Mouse (Mus musculus): Measurements from ENCODE around the gene Syne1. TPM values are rescaled to one million over a fixed set of nuclear protein-coding genes. Genes with fewer than 3 reads are reported as not detected.

Gene Syne1
- polyA plus RNA-seq, 1 experiment from 2014 or later, result 19.6 TPM

DNA sequence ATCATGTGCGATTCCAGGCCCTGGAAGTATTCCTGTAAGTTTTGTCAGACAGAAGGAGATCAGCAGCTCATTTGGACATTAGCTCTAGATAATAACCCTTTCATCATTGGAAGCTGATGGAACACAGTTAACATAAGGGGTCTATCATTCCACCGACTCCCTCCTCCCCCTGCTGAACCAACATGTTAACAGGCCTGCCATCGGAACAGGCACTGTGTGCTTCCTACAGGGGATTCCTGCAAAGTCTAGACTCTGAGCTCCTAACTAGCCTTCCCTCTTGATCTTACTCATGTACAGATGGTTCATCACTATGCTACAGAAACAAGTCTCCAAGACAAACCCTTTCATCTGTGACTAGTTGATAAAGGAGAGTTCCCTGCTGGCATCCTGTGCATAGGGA lies 419.2 kb downstream of the Syne1 start:
- 90% methylated on average over 3 of the region's 3 CpGs for WGBS
- Histone ChIP-seq H3K9me3 (replicated peaks; ENCODE audit: control insufficient read depth, low read length, poor library complexity, severe bottlenecking) (no peaks in the 10 kb centered on the region), H3K36me3 (ENCODE audit: control insufficient read depth, insufficient read depth, low read length) (peaks cover 15% of the 10 kb centered on the region), H3K4me1 (ENCODE audit: control insufficient read depth, insufficient read depth, low read length) (no peaks in the 10 kb centered on the region), H3K27me3 (ENCODE audit: control insufficient read depth, insufficient read depth, low read depth, low read length) (no peaks in the 10 kb centered on the region), H3K4me3 (ENCODE audit: low read depth, low read length) (no peak overlapping the region), H3K27ac (ENCODE audit: low read length) (no peak overlapping the region), H3K4me2 (ENCODE audit: low read length) (no peak overlapping the region), H3K9ac (ENCODE audit: low read depth, low read length) (no peak overlapping the region)
- ATAC-seq, result no peak

DNA sequence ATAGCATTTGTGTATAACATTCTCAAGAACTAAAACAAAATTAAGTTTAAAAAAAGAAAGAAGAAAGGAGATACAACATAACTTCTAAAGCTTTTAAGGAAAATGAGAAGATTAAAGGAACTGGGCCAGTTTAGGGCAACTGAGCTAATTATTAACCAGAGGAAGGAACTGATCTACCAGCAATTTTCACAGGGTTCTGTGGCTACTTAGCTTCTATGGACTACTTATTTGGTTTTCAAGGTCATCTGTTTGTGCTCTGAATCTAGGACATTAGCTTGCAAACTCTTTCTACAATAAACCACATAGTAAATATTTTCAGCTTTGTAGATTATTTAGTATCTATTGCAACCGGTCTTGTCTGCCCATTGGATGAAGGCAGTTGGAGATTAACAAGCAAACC lies 420.8 kb downstream of the Syne1 start:
- 96% methylated on average over 1 of the region's 1 CpGs for WGBS
- H3K36me3 ChIP-seq (ENCODE audit: control insufficient read depth, insufficient read depth, low read length), result peaks cover 19% of the 10 kb centered on the region
- H3K4me3 ChIP-seq (ENCODE audit: low read depth, low read length), result no peak overlapping the region
- no peaks in the 10 kb centered on the region for H3K4me1 ChIP-seq (ENCODE audit: control insufficient read depth, insufficient read depth, low read length)
- H3K9ac ChIP-seq (ENCODE audit: low read depth, low read length), result no peak overlapping the region
- no peak overlapping the region for H3K27ac ChIP-seq (ENCODE audit: low read length)
- no peaks in the 10 kb centered on the region for H3K9me3 ChIP-seq (replicated peaks; ENCODE audit: control insufficient read depth, low read length, poor library complexity, severe bottlenecking)
- H3K4me2 ChIP-seq (ENCODE audit: low read length), result no peak overlapping the region
- no peak for ATAC-seq
- H3K27me3 ChIP-seq (ENCODE audit: control insufficient read depth, insufficient read depth, low read depth, low read length), result no peaks in the 10 kb centered on the region

DNA sequence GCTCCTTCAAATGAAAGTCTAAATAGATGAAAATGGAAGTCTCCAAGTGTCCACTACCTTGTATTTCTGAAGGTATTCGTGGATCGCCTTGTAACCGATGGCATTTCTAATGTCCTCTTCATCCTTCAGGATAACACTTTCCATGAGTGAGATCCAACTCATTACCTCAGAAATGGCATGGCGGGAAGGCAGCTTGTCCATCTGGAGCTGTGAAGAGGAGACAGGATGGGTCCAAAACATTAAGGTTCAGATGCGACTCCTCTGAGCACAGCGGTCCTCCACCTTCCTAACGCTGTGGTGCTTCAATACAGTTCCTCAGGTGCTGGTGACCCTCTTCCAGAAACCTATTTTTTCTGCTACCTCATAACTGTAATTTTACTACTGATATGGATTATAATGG lies 426.5 kb downstream of the Syne1 start:
- no peak overlapping the region for H3K4me3 ChIP-seq (ENCODE audit: low read depth, low read length)
- no peak overlapping the region for H3K9ac ChIP-seq (ENCODE audit: low read depth, low read length)
- ATAC-seq, result no peak
- 97% methylated on average over 7 of the region's 7 CpGs for WGBS
- H3K27ac ChIP-seq (ENCODE audit: low read length), result no peak overlapping the region
- H3K36me3 ChIP-seq (ENCODE audit: control insufficient read depth, insufficient read depth, low read length), result peaks cover 21% of the 10 kb centered on the region
- H3K27me3 ChIP-seq (ENCODE audit: control insufficient read depth, insufficient read depth, low read depth, low read length), result no peaks in the 10 kb centered on the region
- H3K4me2 ChIP-seq (ENCODE audit: low read length), result no peak overlapping the region
- no peaks in the 10 kb centered on the region for H3K9me3 ChIP-seq (replicated peaks; ENCODE audit: control insufficient read depth, low read length, poor library complexity, severe bottlenecking)
- no peaks in the 10 kb centered on the region for H3K4me1 ChIP-seq (ENCODE audit: control insufficient read depth, insufficient read depth, low read length)

DNA sequence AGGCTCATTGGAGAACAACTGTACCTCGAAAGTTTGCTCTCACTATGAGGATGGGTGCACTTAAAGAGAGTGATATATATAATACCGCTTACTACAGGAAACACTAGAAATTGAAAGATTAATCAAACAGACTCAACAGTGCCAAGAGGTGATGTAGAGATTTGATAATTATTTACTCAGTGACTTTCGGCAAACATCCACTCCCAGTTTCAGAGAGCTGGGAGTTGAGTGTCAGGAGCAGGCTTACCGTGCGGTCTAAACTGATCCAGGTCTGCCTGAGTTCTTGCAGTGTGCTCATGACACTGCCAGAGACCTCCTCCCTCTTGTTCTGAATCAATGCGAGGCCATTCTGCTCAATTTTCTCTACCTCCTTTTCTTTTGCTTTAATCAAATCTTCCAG lies 434.6 kb downstream of the Syne1 start:
- Histone ChIP-seq H3K36me3 (ENCODE audit: control insufficient read depth, insufficient read depth, low read length) (peaks cover 27% of the 10 kb centered on the region), H3K4me3 (ENCODE audit: low read depth, low read length) (no peak overlapping the region), H3K4me2 (ENCODE audit: low read length) (no peak overlapping the region), H3K9me3 (replicated peaks; ENCODE audit: control insufficient read depth, low read length, poor library complexity, severe bottlenecking) (no peaks in the 10 kb centered on the region), H3K9ac (ENCODE audit: low read depth, low read length) (no peak overlapping the region), H3K27me3 (ENCODE audit: control insufficient read depth, insufficient read depth, low read depth, low read length) (no peaks in the 10 kb centered on the region), H3K4me1 (ENCODE audit: control insufficient read depth, insufficient read depth, low read length) (no peaks in the 10 kb centered on the region), H3K27ac (ENCODE audit: low read length) (no peak overlapping the region)
- no peak for ATAC-seq
- WGBS, result 91% methylated on average over 6 of the region's 6 CpGs

DNA sequence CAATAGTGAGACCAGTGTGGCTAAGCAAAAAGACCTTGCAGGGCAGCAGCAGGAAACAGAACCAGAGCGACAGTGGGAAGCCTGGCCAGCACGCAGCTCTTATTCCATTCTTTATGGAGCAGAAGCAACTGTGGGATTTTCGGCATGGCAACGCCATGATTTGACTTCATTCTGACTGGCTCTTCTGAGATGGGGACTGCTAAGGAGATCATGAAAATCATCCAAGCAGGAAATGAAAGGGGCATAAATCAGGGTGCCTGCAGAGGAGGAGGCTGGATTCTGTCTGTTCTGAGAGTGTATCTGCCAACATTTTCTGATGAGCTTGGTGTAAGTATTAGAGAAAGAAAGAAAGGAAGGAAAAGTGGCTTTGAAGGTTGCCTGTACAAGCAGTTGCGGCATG lies 435.1 kb downstream of the Syne1 start:
- ATAC-seq, result no peak
- no peak overlapping the region for H3K4me3 ChIP-seq (ENCODE audit: low read depth, low read length)
- no peaks in the 10 kb centered on the region for H3K27me3 ChIP-seq (ENCODE audit: control insufficient read depth, insufficient read depth, low read depth, low read length)
- H3K9me3 ChIP-seq (replicated peaks; ENCODE audit: control insufficient read depth, low read length, poor library complexity, severe bottlenecking), result no peaks in the 10 kb centered on the region
- 80% methylated on average over 5 of the region's 5 CpGs for WGBS
- H3K36me3 ChIP-seq (ENCODE audit: control insufficient read depth, insufficient read depth, low read length), result peaks cover 27% of the 10 kb centered on the region
- H3K9ac ChIP-seq (ENCODE audit: low read depth, low read length), result no peak overlapping the region
- no peaks in the 10 kb centered on the region for H3K4me1 ChIP-seq (ENCODE audit: control insufficient read depth, insufficient read depth, low read length)
- H3K4me2 ChIP-seq (ENCODE audit: low read length), result no peak overlapping the region
- no peak overlapping the region for H3K27ac ChIP-seq (ENCODE audit: low read length)

DNA sequence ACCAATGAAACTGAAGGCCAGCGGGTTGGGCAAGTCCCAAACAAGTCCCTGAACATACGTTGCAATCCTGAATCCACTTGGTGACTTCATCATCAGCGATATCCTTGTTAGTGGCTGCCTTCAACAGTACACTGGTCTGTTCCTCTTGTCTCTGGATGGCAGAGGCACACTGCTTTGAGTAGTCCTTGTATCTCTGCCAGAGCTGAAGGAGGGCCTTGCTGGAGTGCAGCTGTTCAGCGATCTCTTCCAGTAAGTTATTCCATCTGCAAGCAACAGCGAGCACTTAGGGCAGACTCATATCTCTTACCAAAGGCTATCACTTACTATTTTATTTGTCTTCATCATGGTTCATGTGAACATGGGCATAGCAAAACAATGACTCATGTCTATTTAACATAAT lies 440.5 kb downstream of the Syne1 start:
- no peak overlapping the region for H3K4me3 ChIP-seq (ENCODE audit: low read depth, low read length)
- 92% methylated on average over 5 of the region's 5 CpGs for WGBS

DNA sequence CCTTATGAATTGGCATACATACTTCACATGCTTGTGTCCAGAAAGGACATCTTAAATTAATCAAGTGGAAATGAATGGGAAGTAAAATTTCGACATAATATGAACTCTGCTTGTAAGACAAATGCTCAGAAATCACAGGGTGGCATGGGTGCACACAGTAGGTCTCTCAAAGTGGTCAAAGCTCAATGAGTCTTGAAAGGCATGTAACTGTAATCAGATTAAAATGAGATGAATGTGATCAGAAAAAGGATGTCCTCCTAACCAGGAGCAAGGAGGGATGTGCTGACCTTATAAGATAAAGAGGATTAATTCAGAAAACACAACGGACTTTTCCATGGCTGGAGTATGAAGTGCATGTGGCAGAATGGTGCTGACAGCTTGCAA lies 453.5 kb downstream of the Syne1 start:
- H3K4me3 ChIP-seq (ENCODE audit: low read depth, low read length), result no peak overlapping the region
- peaks cover 6% of the 10 kb centered on the region; the same call in 1 of the 2 replicates for H3K36me3 ChIP-seq (ENCODE audit: control insufficient read depth, insufficient read depth, low read length)
- H3K9ac ChIP-seq (ENCODE audit: low read depth, low read length), result no peak overlapping the region
- no peaks in the 10 kb centered on the region for H3K4me1 ChIP-seq (ENCODE audit: control insufficient read depth, insufficient read depth, low read length)
- no peaks in the 10 kb centered on the region for H3K27me3 ChIP-seq (ENCODE audit: control insufficient read depth, insufficient read depth, low read depth, low read length)
- ATAC-seq, result no peak
- no peak overlapping the region for H3K27ac ChIP-seq (ENCODE audit: low read length)
- 63% methylated on average over 2 of the region's 2 CpGs for WGBS
- H3K9me3 ChIP-seq (replicated peaks; ENCODE audit: control insufficient read depth, low read length, poor library complexity, severe bottlenecking), result no peaks in the 10 kb centered on the region
- H3K4me2 ChIP-seq (ENCODE audit: low read length), result no peak overlapping the region

More for the DNA sequence above, 440.5 kb downstream of the Syne1 start:
- Histone ChIP-seq H3K4me1 (ENCODE audit: control insufficient read depth, insufficient read depth, low read length) (no peaks in the 10 kb centered on the region), H3K9me3 (replicated peaks; ENCODE audit: control insufficient read depth, low read length, poor library complexity, severe bottlenecking) (no peaks in the 10 kb centered on the region), H3K36me3 (ENCODE audit: control insufficient read depth, insufficient read depth, low read length) (peaks cover 34% of the 10 kb centered on the region), H3K4me2 (ENCODE audit: low read length) (no peak overlapping the region), H3K27ac (ENCODE audit: low read length) (no peak overlapping the region), H3K27me3 (ENCODE audit: control insufficient read depth, insufficient read depth, low read depth, low read length) (no peaks in the 10 kb centered on the region), H3K9ac (ENCODE audit: low read depth, low read length) (no peak overlapping the region)
- ATAC-seq, result no peak

DNA sequence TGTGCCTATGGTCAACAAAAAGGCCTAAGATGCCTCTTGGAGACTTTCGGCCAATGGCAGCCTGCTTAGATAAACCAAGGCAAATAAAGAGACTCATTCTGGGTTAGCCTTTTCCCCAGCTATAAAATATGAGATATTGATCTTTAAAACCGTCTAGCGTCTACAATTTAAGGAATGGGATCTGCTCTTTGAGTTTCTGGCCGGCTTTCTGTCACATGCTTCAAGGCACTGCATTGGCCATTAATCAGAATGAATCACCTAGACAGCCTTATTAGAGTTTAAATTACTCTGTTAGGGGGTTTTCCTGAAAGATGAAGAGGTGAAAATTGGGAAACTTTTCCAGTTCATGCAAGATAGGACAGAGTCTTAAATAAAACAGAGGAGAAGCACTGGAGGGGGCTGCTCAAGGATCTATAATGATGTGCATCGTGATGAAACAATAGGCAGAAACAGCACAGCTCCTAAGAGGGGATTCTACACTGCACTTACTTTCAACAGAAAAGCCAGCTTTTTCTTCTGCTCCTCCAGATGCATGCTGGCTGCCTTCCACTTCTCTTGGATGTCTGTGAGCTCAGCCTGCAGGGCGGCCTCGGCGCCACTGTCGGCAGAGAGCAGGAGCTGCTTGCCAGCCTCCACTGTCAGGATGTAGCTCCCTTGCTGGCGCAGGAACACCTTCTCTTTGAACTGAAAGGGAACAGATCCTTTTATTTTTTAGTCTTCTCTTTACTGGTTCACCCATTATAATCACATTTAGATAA lies 454.1 kb downstream of the Syne1 start:
- H3K9me3 ChIP-seq (replicated peaks; ENCODE audit: control insufficient read depth, low read length, poor library complexity, severe bottlenecking), result no peaks in the 10 kb centered on the region
- H3K36me3 ChIP-seq (ENCODE audit: control insufficient read depth, insufficient read depth, low read length), result peaks cover 6% of the 10 kb centered on the region; the same call in 1 of the 2 replicates
- no peak overlapping the region for H3K4me3 ChIP-seq (ENCODE audit: low read depth, low read length)
- H3K27me3 ChIP-seq (ENCODE audit: control insufficient read depth, insufficient read depth, low read depth, low read length), result no peaks in the 10 kb centered on the region
- H3K4me2 ChIP-seq (ENCODE audit: low read length), result no peak overlapping the region
- no peak overlapping the region for H3K27ac ChIP-seq (ENCODE audit: low read length)
- 76% methylated on average over 10 of the region's 10 CpGs for WGBS
- H3K4me1 ChIP-seq (ENCODE audit: control insufficient read depth, insufficient read depth, low read length), result no peaks in the 10 kb centered on the region
- no peak for ATAC-seq
- H3K9ac ChIP-seq (ENCODE audit: low read depth, low read length), result no peak overlapping the region

DNA sequence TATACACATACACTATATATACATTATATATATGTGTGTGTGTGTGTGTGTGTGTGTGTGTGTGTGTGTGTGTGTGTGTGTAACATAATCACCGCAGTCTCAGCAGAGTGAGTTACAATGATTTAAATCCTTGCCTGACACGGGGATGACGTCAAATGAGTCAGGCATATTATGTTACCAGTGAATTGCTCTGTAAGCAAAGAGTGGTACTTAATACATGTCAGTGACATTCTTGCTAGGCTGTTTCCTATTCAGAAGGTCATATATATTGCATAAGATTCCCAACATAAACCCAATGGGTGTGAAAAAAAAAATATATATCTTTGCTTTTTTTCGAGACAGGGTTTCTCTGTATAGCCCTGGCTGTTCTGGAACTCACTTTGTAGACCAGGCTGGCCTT lies 462.1 kb downstream of the Syne1 start:
- no peak overlapping the region for H3K4me2 ChIP-seq (ENCODE audit: low read length)
- H3K27ac ChIP-seq (ENCODE audit: low read length), result no peak overlapping the region
- H3K9ac ChIP-seq (ENCODE audit: low read depth, low read length), result no peak overlapping the region
- H3K27me3 ChIP-seq (ENCODE audit: control insufficient read depth, insufficient read depth, low read depth, low read length), result no peaks in the 10 kb centered on the region
- H3K36me3 ChIP-seq (ENCODE audit: control insufficient read depth, insufficient read depth, low read length), result peaks cover 2% of the 10 kb centered on the region; the same call in 1 of the 2 replicates
- no peak for ATAC-seq
- no peaks in the 10 kb centered on the region for H3K4me1 ChIP-seq (ENCODE audit: control insufficient read depth, insufficient read depth, low read length)
- no peak overlapping the region for H3K4me3 ChIP-seq (ENCODE audit: low read depth, low read length)
- 93% methylated on average over 4 of the region's 4 CpGs for WGBS
- H3K9me3 ChIP-seq (replicated peaks; ENCODE audit: control insufficient read depth, low read length, poor library complexity, severe bottlenecking), result no peaks in the 10 kb centered on the region
